Mouse (Mus musculus): ENCODE data around the gene Olfr1447.

Olfr1447 gene

DNA sequence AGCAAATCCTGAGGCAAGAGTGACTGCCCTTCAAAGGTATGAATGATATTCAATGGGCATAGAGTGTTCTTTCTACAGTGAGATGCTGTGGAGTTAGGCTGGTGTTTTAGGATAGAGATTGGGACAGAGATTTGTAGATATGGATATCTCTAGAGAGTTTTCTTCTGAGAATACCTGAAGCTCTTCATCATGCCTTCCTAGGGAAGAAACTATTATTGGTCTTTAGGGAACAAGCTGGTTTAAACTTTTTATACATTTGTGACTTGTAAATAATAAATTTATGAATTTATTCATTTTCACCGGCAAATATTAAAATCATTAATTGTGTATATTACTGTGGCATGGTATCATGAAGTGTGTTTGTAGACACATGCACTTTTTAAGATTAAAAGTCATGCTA lies at the start of gene Olfr1447:
TSS of gene Olfr1447 (minus strand) at position 101 of the 400 bp plus-strand sequence.
- DNase-seq (ENCODE audit: extremely low spot score, low read depth, low spot score): no peak

DNA sequence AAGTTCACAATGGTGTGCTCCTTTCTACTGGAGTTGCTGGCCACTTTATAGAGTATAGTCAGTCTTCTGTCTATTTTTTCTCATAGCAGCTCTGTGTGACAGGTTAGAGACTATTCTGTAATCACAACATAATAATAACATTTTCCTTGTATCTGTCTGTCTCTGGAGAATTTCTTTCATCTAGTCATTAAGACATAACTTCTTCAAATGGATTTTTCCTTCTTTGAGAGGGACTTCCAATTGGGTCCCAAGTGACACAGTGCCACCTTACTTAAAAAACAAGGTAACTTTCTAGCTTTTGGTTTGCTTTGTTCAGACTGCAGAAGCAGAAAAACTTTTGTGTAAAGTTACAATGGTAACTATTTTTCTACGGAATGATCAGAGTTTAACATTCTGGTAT lies 46.4 kb upstream of the Olfr1447 start, which contains the start of gene Olfr1450:
TSS of gene Olfr1450 (plus strand) at position 301 of the 400 bp plus-strand sequence.
- DNase-seq (ENCODE audit: extremely low spot score, low read depth, low spot score): no peak

DNA sequence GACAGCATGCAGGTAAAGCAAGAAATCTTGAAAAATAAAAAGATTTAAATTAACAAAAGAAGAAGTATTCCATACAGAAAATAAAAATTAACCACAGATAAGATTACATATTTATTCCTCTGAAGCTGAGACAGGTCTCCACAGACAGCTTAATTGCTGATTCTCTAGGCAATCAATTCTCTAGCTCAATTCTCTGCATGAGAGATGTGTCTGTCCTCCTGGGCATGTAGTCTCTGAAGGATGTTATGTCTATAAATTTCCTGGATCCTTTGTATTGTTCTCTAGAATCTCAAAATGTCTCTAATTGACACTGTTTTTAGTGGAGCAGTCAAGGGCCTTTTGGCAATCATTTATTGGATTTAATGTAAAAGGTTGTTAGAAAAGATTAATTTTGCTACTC lies 27.0 kb upstream of the Olfr1447 start, which contains the start of gene Olfr1449:
TSS of gene Olfr1449 (plus strand) at position 301 of the 400 bp plus-strand sequence.
- no peak for DNase-seq (ENCODE audit: extremely low spot score, low read depth, low spot score)

DNA sequence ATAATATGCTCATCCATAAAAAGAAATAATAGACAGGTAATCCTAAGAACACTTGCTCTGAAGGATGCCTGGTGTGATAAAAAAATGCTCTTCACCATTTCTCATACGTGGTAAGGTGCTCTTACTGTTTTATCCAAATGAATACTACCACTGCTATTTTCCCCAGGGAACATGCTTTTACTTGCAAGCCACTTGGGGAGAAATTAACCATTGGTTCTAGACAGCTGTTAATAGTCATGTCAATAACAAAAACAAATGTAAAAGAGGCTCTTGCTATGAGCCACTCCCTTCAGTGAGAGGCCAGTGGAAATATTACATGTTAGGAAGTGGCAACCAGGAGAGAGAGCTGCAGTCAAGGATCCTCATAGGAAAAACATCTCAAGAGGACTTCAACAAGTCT lies 20.8 kb upstream of the Olfr1447 start, which contains the start of gene Olfr1448:
TSS of gene Olfr1448 (minus strand) at position 101 of the 400 bp plus-strand sequence.
- DNase-seq (ENCODE audit: extremely low spot score, low read depth, low spot score): no peak

DNA sequence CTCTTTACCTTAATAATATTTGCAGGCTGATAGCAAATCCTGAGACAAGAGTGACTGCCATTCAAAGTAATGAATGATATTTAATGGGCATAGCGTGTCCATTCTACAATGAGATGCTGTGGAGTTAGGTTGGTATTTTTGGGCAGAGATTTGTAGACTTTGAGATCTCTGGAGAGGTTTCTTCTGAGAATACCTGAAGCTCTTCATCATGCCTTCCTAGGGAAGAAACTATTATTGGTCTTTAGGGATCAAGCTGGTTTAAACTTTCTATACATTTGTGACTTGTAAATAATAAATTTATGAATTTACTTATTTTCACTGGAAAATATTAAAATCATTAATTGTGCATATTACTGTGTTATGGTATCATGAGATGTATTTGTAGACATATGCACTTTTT lies 10.1 kb downstream of the Olfr1447 start, which contains the start of gene Olfr1446:
TSS of gene Olfr1446 (minus strand) at position 101 of the 400 bp plus-strand sequence.
- no peak for DNase-seq (ENCODE audit: extremely low spot score, low read depth, low spot score)

DNA sequence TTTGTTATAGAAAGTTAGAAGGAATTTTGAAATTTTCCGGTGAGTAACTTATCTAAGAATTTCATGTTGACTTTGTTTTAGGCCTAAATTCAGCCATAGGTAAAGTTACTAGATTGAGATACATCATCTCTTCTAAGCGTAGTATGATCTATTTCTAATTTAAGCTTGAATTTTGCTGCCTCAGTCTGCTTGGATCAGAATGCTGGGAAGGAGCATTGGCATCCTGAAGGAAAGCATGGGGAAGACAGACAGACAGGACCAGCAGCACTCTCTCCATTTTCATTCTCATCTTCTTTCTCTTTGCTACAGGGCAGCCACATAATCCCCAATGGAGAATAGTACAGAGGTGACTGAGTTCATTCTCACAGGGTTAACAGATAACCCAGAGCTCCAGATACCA lies 20.0 kb downstream of the Olfr1447 start, which contains the start of gene Olfr1445:
TSS of gene Olfr1445 (plus strand) at position 301 of the 400 bp plus-strand sequence.
- DNase-seq (ENCODE audit: extremely low spot score, low read depth, low spot score): no peak

DNA sequence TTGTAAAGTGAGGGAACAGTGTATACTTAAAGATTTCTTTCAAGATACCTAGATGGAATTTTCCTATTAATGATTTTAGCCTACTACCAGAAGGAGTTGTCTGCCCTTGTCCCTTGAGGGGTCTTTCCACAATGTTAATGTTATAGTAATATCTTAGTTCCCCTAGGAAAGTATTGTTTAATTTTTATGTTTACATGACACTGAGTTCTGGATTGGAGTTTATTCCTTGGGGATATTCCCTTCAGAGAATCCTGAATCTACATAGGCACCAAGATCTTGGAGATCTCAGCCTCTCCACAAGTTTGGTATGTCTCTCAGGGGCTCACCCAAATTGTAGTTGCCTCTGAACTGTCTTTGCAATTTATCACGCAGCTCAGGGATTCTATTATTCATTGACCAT lies 46.6 kb downstream of the Olfr1447 start, which contains the start of gene Olfr1444:
TSS of gene Olfr1444 (plus strand) at position 301 of the 400 bp plus-strand sequence.
- DNase-seq (ENCODE audit: extremely low spot score, low read depth, low spot score): no peak
